ENCODE assay signal across 9 mouse cellular contexts in the genomic region with DNA sequence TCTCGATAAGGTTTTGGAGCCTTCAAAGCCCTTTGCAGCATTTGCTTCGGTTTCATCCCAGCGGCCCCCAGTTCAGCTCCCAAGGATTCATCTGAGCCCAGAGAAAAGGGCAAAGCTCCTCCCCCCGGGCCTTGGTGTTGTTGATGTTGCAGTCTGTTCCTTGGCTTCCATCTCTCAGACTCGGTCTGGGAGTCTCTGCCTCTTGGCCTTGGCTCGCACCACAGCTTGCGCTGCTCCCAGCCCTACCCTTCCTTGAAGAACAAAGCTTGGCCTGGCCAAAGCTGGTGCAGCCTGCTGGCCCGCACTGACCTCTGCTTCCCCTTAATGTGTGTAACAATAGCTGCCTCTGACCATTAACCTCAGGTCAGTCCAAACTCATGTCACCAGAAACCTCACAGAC. TPM values are rescaled to one million over a fixed set of nuclear protein-coding genes. Genes with fewer than 3 reads are reported as not detected.
DNase-seq lines count a peak whose midpoint lies in the region; TF ChIP-seq lines count a peak whose summit lies in the region.
"Had no signal": no experiment of that assay in that cellular context is flagged by ENCODE, and none has a peak within 500 bp of the region (broad histone marks: within the 10 kb centered on the region; RNA-seq: fewer than 3 reads in every experiment).

No protein-coding gene starts in this region.

- intact Hi-C loops in heart, postnatal 14 days (cut with DNase I): no loop called here

- no peaks in the 10 kb centered on the region for H3K36me3 ChIP-seq in thymus, adult 2 months (ENCODE audit: control insufficient read depth, insufficient read depth, low read length)
- H3K36me3 ChIP-seq: G1E had no signal

- H3K4me1 ChIP-seq in brown adipose tissue, adult 24 weeks (ENCODE audit: control insufficient read depth, insufficient read depth, insufficient read length, low read length): peaks cover 39% of the 10 kb centered on the region
- H3K4me1 ChIP-seq in thymus, adult 2 months (replicated peaks; ENCODE audit: control insufficient read depth, insufficient read depth, low read length): peaks cover 23% of the 10 kb centered on the region

- no peak for TF ChIP-seq POLR2A in thymus, adult 2 months (IDR thresholded peaks at IDR 0.05; ENCODE audit: control insufficient read depth, extremely low read depth, insufficient read depth, low read length, poor library complexity)

- H3K27ac ChIP-seq in brown adipose tissue, adult 24 weeks (replicated peaks; ENCODE audit: low read depth, low read length): peak overlapping the region; percentile 67
- no peak overlapping the region for H3K27ac ChIP-seq in thymus, adult 2 months (ENCODE audit: control insufficient read depth, insufficient read depth, low read length)

- TF ChIP-seq CTCF in thymus, adult 2 months (IDR thresholded peaks at IDR 0.05; ENCODE audit: borderline replicate concordance, control insufficient read depth, extremely low read depth, insufficient read depth, low read length, poor library complexity): no peak

- no peaks in the 10 kb centered on the region for H3K27me3 ChIP-seq in thymus, adult 2 months (ENCODE audit: control insufficient read depth, insufficient read depth, low read length)

- H3K4me3 ChIP-seq in brown adipose tissue, adult 24 weeks (ENCODE audit: insufficient read depth, low read depth, low read length): no peak overlapping the region
- no peak overlapping the region for H3K4me3 ChIP-seq in thymus, adult 2 months (ENCODE audit: control insufficient read depth, insufficient read depth, low read length)

- 97% methylated on average over 8 of the region's 8 CpGs for WGBS in thymus, adult 2 months

- peak; percentile 72 for DNase-seq in kidney, postnatal 14 days
- DNase-seq in kidney, adult 9 months: no peak
- DNase-seq in heart, postnatal 14 days: peak; percentile 69 to 70
- peak; percentile 60 to 81 for DNase-seq in lung, postnatal 4 days
- DNase-seq in urinary bladder, postnatal 25 days (ENCODE audit: low spot score): no peak
- no peak for DNase-seq in layer of hippocampus, postnatal 14 days (ENCODE audit: low spot score in 2 of 2)
- no peak for DNase-seq in thymus, adult 2 months

RNA-seq across cellular contexts. Expression of a gene that starts 15.2 kb away (rescaled TPM):
- polyA plus RNA-seq in brown adipose tissue, adult 24 weeks (2012; ENCODE audit: insufficient read depth, insufficient read length, missing spikeins): not detected in 2 replicates
- total RNA-seq in heart, postnatal 14 days (2021): not detected
- under 1 TPM in 1 of 2 experiments, not detected in 1; 0.62 TPM for total RNA-seq in layer of hippocampus, postnatal 14 days (2021)
- polyA plus RNA-seq in thymus, adult 2 months (2012; rRNA removed): 0.86 and 0.98 TPM in 2 replicates
- total RNA-seq: G1E had no signal
- polyA plus RNA-seq: G1E had no signal

RNA-seq across cellular contexts. Expression of a gene that starts 18.4 kb away (rescaled TPM):
- polyA plus RNA-seq in brown adipose tissue, adult 24 weeks (2012; ENCODE audit: insufficient read depth, insufficient read length, missing spikeins): 12.5 and 27.9 TPM in 2 replicates
- total RNA-seq in heart, postnatal 14 days (2021): 10 to 100 TPM; 18.4 to 19.5 TPM
- total RNA-seq in layer of hippocampus, postnatal 14 days (2021): 1 to 10 TPM; 4.9 to 7.7 TPM
- 162 and 169 TPM in 2 replicates for polyA plus RNA-seq in thymus, adult 2 months (2012; rRNA removed)

Comparison
In these comparisons a context has a peak if more than half of its experiments do, and no peak if none do; other contexts are left out.
1. DNase-seq: peak in kidney, postnatal 14 days (single experiment), heart, postnatal 14 days (2 of 2) and lung, postnatal 4 days (2 of 2); none in kidney, adult 9 months (single experiment), urinary bladder, postnatal 25 days (single experiment), layer of hippocampus, postnatal 14 days (0 of 2) and thymus, adult 2 months (single experiment).